Mouse (Mus musculus) heart, postnatal 10 days (tissue): ENCODE measurements at regions not wholly inside any gene's neighbourhood (a gene's known extent, or its start where the extent isn't known, plus 50 kb on each side); places are given as distances from the start of the nearest gene placed in this dataset.

Experiments used
- DNase-seq, 2 experiments: peaks; one replicate each; pipeline ENCODE4 v3.0.0; 2021
- intact Hi-C: fragments of 180-260 bp; cut with DNase I; formaldehyde crosslinking; loops from one replicate; pipeline ENCODE4 v1.15.1; 2025

DNA sequence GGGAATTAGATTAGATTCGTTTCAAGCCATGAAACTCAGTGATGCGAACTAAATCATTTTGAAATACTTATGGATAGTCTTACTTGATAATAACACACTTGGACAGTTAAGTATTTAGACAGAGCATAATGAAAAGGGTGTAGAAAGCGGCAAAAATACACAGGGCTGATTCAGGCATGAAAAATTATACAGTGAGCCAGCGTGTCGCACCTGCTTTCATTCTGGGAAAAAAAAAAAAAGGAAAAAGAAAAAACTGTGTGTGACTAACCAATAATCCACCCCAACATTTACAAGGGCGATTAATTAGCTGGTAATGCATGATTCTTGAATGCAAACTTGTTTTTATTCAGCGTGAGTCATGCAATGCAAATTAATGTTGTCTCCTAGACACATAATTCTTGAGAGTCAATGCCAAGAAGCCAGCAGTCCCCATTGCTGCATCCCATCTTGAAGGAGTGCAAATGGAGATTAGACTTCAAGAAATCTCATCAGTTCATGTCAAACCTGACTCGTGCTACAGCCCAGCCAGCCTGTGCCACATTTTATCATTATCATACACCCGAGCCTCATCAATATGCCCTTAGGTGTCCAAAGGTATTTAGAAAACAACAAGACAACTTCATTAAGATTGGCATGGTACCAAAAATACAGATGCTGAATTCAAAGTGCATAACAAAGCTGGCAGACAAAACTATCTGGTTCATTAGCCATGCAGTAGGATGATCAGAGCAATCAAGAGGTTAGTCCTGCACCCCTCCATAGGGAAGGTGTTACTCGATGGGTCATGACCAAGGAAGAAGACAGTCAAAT lies 714.9 kb downstream of the Efnb2 start:
- DNase-seq: no peak
- intact Hi-C loops: no loop called here

DNA sequence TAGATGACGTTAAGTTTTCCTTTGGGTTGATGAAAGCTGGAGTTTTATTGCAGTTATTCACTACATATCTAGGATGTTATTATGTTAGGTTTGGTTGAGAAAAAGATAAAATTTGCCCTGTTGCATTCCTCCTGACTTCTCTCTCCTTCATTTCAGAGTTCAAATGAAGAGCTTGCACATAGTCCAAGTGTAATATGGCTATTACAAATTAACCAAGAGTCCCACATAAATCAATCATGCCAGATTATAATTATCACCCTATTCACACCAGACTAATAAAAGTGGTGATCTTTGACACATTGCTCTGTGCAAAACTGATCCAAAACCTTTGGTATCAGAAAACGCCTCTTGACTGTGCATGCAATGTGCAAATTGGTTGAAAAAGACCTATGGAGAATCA lies 724.4 kb downstream of the Efnb2 start:
- DNase-seq: no peak
- intact Hi-C loops: no loop called here

DNA sequence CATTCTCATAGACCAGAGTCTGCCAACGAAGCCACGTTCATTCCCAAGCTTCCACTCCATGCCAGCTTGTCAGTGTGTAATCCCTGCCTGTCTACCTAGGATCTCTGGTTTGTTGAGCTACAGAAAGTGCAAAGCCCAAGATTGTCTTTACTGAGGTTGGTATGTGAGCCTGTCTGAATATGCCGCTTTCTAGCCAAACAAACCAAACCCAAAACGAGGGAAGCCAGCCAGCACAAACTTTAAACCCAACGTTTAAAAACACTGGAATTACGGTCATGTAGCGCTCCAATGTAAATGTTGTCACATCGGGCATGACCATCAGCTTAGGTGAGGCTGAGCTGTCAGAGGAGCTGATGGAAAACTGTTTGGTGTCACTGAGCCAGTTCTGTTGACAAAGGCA lies 741.6 kb downstream of the Efnb2 start:
- intact Hi-C loops: no loop called here
- no peak for DNase-seq

DNA sequence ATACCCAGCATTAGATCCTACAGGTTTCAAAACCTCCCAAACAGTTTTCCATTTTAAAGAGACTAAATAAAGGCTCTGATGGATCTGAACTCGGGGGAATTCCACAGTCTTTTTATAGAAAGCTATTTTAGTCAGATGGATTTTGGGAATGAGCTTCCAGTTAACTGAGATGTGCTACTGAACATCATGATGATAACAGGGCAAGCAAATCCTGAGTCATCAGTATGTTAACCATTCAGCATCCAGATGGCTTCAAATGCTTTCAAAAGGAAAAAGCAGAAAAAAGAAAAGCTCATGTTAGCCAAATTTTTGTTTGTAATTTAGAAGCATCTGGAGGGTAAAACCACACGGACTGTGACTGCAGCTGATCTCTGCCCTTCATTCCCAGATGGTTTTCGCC lies 766.7 kb downstream of the Efnb2 start:
- intact Hi-C loops: no loop called here
- DNase-seq: no peak

DNA sequence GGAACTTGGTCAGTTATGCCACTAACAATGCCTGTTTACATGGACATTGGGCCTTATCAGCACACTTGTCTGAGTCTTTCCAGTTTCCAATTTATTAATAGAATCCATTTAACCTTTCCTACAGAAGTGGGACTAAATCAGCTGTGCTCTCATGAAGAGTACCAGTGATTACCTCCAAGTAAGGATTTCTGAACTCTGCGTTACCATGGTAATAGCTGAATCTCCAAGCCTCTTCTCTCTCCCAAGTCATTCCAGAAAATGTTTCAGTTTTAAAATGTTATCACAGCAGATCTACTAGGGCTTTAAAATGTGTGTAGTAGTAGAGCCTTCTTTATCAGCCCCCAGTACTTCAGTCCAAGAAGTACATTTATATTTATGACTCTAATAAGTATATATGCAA lies 807.9 kb downstream of the Efnb2 start:
- no peak for DNase-seq
- intact Hi-C loops: no loop called here

DNA sequence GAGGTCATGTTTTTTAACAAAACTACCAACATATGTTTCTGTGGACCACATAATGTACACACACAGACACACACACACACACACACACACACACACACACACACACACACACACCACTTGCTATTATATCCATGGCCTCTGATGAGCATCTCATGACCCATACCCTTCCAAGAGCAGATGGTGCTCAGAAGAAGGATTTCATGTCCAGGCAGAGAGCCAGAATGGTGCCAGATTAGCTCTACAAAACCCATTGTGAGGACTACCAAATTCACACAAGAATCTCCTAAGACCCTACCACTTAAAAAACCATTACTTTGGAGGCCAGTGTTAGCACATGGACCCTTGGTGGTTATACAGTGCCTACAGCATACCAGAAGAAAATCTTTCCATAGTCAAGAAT lies 810.5 kb downstream of the Efnb2 start:
- no peak for DNase-seq
- intact Hi-C loops: no loop called here

DNA sequence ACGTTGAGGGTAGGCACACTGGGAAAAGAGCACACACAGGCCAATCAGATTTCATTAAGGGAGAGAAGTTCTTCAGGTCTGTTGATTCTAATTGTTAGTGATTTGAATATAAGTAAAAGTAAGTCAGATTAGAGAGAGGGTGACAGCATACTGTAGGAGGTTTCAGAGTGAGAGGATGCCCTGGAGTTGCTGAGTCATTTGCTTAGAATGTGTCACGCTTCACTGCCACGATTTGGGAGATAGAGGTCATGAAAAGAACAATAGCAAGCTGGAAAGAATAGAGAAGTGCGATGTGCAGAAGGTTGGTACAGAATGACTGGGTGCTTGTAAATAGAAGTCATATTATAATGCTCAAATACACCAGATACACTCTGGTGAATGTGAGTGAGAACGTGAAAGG lies 829.1 kb downstream of the Efnb2 start:
- no peak for DNase-seq
- intact Hi-C loops: no loop called here

DNA sequence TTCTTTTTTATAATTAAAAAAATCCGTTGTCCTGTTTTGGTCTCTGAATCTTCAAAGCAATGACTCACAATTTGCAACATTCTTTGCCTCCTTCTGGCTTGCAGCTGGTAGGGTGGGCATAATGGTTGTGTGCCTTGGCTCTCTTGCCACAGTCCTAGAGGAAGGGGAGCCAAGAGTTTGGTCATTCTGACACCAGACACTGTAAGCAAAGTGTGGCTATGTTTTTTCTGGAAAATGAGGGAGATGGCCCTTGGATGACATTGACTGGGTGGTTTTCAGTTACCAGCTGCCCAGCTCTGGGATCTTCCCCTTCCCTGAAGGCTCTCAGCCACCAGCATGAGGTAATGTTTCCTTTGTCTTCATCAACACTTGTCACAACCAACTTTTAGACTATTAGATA lies 833.2 kb downstream of the Efnb2 start:
- peak in 1 of 2 experiments; percentile 3 for DNase-seq
- intact Hi-C loops: no loop called here

DNA sequence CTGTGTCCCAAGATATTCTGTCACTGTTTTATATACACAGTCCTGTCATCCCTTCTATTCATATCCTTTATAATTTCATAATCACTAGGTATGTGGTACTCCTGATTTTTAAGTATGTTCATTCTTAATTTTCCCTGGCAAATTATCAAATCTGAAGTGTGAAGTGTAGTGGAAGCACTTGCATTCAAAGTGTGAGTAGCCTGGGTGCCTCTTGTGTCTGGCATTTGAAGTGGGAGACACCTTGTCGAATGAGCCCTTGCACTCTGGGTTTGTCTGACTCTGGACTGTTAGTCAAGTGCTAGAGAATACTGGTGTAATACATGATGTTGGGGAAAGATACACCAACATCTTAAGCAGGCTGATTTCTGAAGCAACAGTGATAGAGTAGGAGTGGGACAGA lies 852.6 kb downstream of the Efnb2 start:
- intact Hi-C loops: no loop called here
- no peak for DNase-seq

DNA sequence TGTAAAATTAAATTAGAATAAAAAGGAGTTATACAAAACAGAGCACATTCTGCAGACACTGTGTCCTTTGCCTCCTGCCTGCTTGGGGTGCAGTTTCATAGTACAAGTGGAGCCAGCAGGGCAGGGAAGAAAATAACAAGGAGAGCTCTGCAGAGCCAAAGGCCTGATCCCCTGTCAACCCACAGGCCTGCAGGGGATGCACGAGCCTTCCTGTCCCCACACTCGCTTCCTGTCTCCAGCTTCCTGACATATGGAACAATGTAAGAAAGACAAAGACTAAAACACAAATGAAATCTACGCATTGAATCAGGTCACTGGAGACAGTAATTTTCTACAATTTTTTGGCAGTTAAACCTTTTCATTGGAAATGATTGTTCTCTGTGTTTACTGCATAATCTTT lies 861.8 kb downstream of the Efnb2 start:
- intact Hi-C loops: no loop called here
- DNase-seq: peak; percentile 10 to 18

DNA sequence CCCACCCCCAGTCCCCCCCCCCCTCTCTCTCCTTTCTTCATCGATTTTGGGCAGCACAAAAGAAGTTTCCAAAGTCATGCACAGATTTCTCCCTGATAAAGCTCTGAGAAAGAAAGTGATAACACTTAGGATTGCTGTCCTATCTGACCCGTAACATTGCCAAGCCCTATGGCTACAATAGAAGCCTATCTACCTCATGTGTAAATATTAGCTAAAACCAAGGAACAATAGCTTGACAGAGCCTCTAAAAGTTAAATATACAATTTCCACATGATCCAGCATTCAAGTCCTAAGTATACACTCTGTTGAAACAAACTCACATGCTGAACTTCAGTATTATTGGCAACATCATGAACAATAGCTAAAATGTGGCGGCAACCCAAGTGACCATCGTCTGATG lies 864.9 kb downstream of the Efnb2 start:
- intact Hi-C loops: no loop called here
- no peak for DNase-seq

DNA sequence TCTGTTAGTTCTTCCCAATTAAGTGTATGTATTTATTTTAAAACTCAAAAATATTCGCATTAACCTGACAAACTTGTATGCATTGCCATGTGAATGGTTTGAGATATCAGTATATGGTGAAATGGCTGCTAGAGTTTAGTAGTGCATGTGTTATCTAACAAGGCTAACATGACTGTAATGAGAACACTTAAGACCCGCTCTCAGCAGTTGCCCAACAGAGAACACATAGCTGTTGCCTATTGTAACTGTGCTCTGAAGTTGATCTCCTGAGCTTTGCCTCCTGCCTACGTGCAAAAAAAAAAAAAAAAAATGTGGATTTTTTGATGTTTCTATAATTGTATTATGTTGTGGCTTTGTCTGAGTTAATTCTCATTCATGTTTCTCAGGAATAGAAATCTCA lies 897.2 kb downstream of the Efnb2 start:
- no peak for DNase-seq
- intact Hi-C loops: no loop called here

DNA sequence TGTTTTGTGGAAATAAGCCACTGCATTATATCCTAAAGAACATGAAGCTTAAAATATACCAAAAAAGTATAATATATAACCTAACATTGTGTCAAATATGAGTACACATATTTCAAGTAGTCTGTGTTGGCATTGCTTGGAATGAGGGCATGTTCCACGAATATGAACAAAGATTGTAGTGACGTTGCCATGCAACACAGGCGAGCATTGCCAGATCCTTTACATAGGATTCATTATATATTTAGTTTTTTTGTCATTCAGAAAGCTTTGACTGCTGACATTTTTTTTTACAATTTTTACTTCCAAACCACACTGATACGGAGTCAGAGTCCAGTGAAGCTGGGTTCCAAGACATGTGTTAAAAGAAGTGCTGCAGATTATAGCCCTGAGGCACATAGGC lies 900.1 kb downstream of the Efnb2 start:
- intact Hi-C loops: no loop called here
- DNase-seq: no peak

DNA sequence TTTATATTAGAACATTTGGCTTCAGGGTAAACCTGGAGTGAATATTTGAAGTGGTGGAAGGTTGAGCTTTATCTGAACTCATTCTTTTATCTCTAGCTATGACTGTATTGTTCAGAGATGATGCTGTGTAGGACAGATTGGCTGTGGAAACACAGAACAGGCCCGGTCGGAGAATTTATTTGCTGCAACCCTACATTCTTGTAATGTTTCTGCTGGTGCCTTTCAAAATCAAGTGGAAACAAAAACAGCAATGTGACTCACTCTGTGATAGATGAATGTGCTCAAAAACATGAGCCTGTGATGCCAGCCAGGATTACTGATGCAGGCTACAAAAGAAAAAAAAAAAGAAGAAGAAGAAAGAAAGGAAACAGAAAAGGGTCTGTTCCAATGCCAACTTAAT lies 928.3 kb downstream of the Efnb2 start:
- DNase-seq: peak in 1 of 2 experiments; percentile 2
- intact Hi-C loops: no loop called here

DNA sequence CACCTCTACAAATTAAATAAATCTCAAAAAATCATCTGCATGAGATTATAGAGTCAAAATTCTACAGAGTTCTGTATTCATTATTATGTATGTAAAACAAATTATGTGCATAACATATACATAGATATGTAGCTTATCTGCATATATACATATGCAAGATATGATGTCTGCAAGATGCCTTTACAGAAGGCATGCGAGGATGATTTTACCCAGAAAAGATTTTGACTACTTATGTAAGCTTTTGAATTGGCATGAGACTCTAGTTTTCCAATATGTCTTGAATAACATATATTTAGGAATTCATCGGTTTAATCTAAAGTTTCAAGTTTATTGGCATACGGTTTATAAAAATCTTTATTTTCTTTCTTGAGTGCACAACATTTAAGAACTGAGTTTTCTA lies 939.2 kb downstream of the Efnb2 start:
- no peak for DNase-seq
- intact Hi-C loops: no loop called here

DNA sequence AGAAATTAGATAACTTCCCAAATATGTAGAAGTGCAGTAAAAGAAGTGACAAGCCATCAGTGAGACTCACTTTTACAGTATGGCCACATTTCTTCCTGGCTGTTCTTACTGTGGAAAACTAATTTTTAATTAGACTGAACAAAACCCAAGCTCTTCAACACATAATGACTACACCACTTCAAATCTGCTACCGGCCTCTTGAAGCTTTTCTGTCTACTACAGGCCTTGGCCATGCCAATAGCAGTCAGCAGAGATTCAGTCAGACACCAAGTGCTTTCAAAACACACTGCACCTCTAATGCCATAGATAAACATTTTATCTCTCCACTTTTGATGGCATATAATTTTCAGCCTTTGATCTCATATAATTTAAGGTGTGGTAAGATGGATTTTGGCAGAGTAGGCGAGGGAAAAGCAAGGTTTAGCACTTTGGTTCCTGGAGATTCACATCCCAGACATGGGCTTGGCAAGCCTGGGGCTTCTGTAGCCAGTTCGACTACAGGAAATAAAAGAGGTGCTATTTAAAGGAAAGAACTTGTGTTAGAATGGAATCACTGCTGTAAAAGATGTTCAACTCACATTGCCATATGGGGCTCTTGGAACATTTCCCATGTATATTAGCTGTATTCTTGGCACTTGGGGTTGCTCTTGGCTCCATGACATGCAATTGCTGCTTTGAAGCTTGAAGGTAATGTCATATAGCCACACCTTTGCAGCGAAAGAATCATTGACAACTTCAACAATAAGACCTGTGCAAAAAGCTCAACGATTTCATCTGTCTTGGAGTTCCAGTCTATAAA lies 941.9 kb downstream of the Efnb2 start:
- no peak for DNase-seq
- intact Hi-C loops: no loop called here

DNA sequence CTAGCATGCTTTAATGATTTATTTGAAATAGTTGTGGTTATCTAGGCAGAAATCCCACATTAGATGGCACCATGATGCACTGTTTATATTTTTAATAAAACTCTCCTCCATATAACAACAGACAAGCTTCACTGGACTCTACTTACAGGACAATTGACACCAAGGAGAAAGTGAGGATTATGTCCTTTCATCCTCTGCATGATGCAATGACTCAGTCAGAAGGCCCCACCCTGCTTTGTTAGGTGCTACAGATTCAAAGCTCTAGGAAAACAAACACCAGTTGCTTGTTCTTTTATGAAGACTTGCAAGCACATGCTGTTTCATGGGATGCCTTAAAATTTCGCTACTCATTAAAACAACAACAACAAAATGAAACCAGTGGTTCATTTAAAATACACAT lies 950.3 kb downstream of the Efnb2 start:
- intact Hi-C loops: no loop called here

DNA sequence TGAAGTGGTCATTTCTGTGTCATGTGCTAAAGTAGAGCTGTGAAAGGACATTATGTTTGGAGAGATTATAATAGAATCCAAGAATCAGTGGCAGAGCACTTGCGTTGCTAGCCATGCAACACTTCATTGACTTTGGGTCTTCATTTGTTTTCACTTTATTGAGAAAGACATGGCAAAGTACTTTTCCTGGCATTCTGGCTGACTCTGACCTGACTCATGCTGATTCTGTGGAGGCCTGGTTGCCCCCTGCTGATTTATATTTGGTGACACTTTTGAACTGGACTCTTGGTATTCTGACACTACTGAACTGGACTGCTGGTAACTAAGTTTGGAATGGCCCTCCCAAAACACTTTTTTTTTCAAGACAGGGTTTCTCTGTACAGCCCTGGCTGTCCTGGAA lies 951.6 kb downstream of the Efnb2 start:
- DNase-seq: no peak
- intact Hi-C loops: no loop called here

More for the DNA sequence above, 950.3 kb downstream of the Efnb2 start:
- DNase-seq: no peak

DNA sequence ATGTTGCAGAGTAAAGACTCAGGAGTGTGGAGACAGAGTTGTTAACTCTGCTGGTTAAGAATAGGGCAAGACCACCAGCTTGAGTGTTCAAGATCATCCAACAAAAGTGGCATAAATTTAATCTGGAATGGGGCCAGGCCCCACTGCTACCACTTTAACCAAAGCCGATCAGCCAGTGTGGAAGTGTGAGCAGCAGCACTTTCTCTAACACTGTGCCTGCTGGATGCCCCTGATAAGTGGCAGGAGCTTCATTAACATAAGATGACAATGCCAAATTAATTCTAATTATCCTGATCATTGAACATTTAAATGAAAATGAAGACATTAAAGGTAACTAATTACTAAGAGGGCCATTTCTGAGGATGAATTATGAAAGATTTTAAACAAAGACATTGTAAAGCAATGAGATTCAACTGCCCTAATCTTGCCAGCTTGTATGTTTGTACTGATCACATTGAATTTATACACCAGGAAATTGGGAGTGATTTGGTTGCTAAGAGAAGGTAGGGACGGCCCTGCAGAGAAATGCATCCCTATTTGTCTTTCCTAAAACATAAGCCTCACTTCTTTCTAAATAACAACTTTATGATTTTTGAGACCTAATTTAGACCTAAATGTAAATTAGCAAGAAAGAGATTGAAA lies 969.6 kb downstream of the Efnb2 start:
- intact Hi-C loops: no loop called here
- DNase-seq: no peak

DNA sequence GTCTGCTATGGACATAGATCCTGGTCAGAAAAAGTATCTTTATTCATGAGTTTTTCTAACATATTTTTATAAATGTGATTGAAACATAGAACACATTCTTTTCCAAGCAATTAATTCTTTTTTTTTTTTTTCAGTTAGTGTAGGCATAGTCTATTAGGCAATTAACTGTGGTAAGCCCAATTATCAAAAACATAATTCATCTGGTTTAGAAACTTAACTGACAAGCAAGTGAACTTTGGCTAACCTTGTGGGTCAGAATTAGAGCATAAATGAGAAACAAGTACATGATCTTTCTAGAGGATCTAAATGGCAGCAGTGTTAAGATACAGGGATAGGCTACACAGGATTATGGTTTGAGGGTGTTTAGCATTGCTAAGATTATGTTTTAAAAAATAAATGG lies 1007.2 kb downstream of the Efnb2 start:
- DNase-seq: no peak
- intact Hi-C loops: no loop called here
